Mouse (Mus musculus) adrenal gland, adult 8-10 months (tissue): ENCODE results near the gene Dhx58. TPM values are rescaled to one million over a fixed set of nuclear protein-coding genes. Genes with fewer than 3 reads are reported as not detected.

ENCODE experiments used
- DNase-seq: peaks from one replicate; pipeline ENCODE4 v3.0.0; 2022
- total RNA-seq, 4 experiments: library from RNA; stranded (reverse); gene quantifications; 2 replicates each; pipeline ENCODE4 v1.2.4; 2022

The Dhx58 gene
- total RNA-seq, 4 experiments from 2014 or later: 56.4 to 143 (median 79.7) TPM

- no peak for DNase-seq
These were observed 17.9 kb upstream of the Dhx58 start for GRCm38 (mm10) chr11:100721776-100722492.

- DNase-seq: no peak
These were observed 17.2 kb upstream of the Dhx58 start for GRCm38 (mm10) chr11:100721254-100721653.

GRCm38 (mm10) chr11:100720345-100720744, 16.3 kb upstream of the Dhx58 start:
- no peak for DNase-seq

GRCm38 (mm10) chr11:100719893-100720292, 15.8 kb upstream of the Dhx58 start:
- DNase-seq: no peak

GRCm38 (mm10) chr11:100719312-100719711, 15.2 kb upstream of the Dhx58 start:
- DNase-seq: no peak

- no peak for DNase-seq
These were observed 14.8 kb upstream of the Dhx58 start for GRCm38 (mm10) chr11:100718866-100719265.

- no peak for DNase-seq
These were observed 14.4 kb upstream of the Dhx58 start for GRCm38 (mm10) chr11:100718462-100718861.

- no peak for DNase-seq
These were observed 12.6 kb upstream of the Dhx58 start for GRCm38 (mm10) chr11:100716649-100717048.

- DNase-seq: no peak
These were observed 10.9 kb upstream of the Dhx58 start for GRCm38 (mm10) chr11:100714948-100715347.

- DNase-seq: peak; percentile 67
These were observed 10.5 kb upstream of the Dhx58 start for GRCm38 (mm10) chr11:100714534-100714915.

GRCm38 (mm10) chr11:100713735-100714533, 9.9 kb upstream of the Dhx58 start, which contains the start of gene Hspb9:
Gene Hspb9, plus strand, starts transcription at chr11:100713850.
- peak; percentile 64 for DNase-seq

GRCm38 (mm10) chr11:100713174-100713573, 9.1 kb upstream of the Dhx58 start:
- no peak for DNase-seq

GRCm38 (mm10) chr11:100711783-100712615, 7.9 kb upstream of the Dhx58 start, which contains the start of gene Kat2a:
Gene Kat2a, minus strand, starts transcription at chr11:100712465.
- peak; percentile 71 for DNase-seq

- DNase-seq: no peak
These were observed 6.9 kb upstream of the Dhx58 start for GRCm38 (mm10) chr11:100710977-100711376.

- DNase-seq: no peak
These were observed 6.5 kb upstream of the Dhx58 start for GRCm38 (mm10) chr11:100710528-100710927.

- DNase-seq: no peak
These were observed 5.2 kb upstream of the Dhx58 start for GRCm38 (mm10) chr11:100709201-100709810.

- DNase-seq: no peak
These were observed 1.1 kb upstream of the Dhx58 start for GRCm38 (mm10) chr11:100705095-100705747.

GRCm38 (mm10) chr11:100703366-100703765, 705 bp downstream of the Dhx58 start:
- DNase-seq: no peak

GRCm38 (mm10) chr11:100702906-100703305, 1.2 kb downstream of the Dhx58 start:
- no peak for DNase-seq

- no peak for DNase-seq
These were observed 1.8 kb downstream of the Dhx58 start for GRCm38 (mm10) chr11:100702081-100702851.

GRCm38 (mm10) chr11:100701301-100701700, 2.8 kb downstream of the Dhx58 start:
- DNase-seq: peak; percentile 84
